Mouse (Mus musculus): Measurements from ENCODE around the gene Mapk14.

The Mapk14 gene

GRCm38 (mm10) chr17:28690776-28691686 lies at the start of gene Mapk14:
Gene Mapk14 (plus strand): TSS chr17:28691329.
- peak; percentile 93 for DNase-seq (ENCODE audit: extremely low spot score, low read depth, low spot score)

GRCm38 (mm10) chr17:28643697-28644096 lies 47.4 kb upstream of the Mapk14 start:
- no peak for DNase-seq (ENCODE audit: extremely low spot score, low read depth, low spot score)

- no peak for DNase-seq (ENCODE audit: extremely low spot score, low read depth, low spot score)
These were observed 47.0 kb upstream of the Mapk14 start for GRCm38 (mm10) chr17:28644112-28644511.

GRCm38 (mm10) chr17:28646221-28646620 lies 44.9 kb upstream of the Mapk14 start:
- no peak for DNase-seq (ENCODE audit: extremely low spot score, low read depth, low spot score)

GRCm38 (mm10) chr17:28648607-28649370 lies 42.3 kb upstream of the Mapk14 start:
- no peak for DNase-seq (ENCODE audit: extremely low spot score, low read depth, low spot score)

- DNase-seq (ENCODE audit: extremely low spot score, low read depth, low spot score): no peak
These were observed 40.9 kb upstream of the Mapk14 start for GRCm38 (mm10) chr17:28650268-28650667.

- no peak for DNase-seq (ENCODE audit: extremely low spot score, low read depth, low spot score)
These were observed 33.2 kb upstream of the Mapk14 start for GRCm38 (mm10) chr17:28657936-28658335.

GRCm38 (mm10) chr17:28659564-28659963 lies 31.6 kb upstream of the Mapk14 start:
- DNase-seq (ENCODE audit: extremely low spot score, low read depth, low spot score): no peak

- no peak for DNase-seq (ENCODE audit: extremely low spot score, low read depth, low spot score)
These were observed 8.6 kb upstream of the Mapk14 start for GRCm38 (mm10) chr17:28682311-28683084.

GRCm38 (mm10) chr17:28683601-28684000 lies 7.5 kb upstream of the Mapk14 start:
- no peak for DNase-seq (ENCODE audit: extremely low spot score, low read depth, low spot score)

- no peak for DNase-seq (ENCODE audit: extremely low spot score, low read depth, low spot score)
These were observed 6.5 kb upstream of the Mapk14 start for GRCm38 (mm10) chr17:28684631-28685030.

- DNase-seq (ENCODE audit: extremely low spot score, low read depth, low spot score): no peak
These were observed 3.8 kb upstream of the Mapk14 start for GRCm38 (mm10) chr17:28687354-28687753.

- DNase-seq (ENCODE audit: extremely low spot score, low read depth, low spot score): no peak
These were observed 1.4 kb upstream of the Mapk14 start, which contains the start of gene Slc26a8 for GRCm38 (mm10) chr17:28689586-28690283. Gene Slc26a8 (minus strand): TSS chr17:28690233.

GRCm38 (mm10) chr17:28691687-28692340 lies 685 bp downstream of the Mapk14 start:
- no peak for DNase-seq (ENCODE audit: extremely low spot score, low read depth, low spot score)

GRCm38 (mm10) chr17:28692341-28692710 lies 1.2 kb downstream of the Mapk14 start:
- no peak for DNase-seq (ENCODE audit: extremely low spot score, low read depth, low spot score)

- no peak for DNase-seq (ENCODE audit: extremely low spot score, low read depth, low spot score)
These were observed 2.0 kb downstream of the Mapk14 start for GRCm38 (mm10) chr17:28693086-28693485.

- no peak for DNase-seq (ENCODE audit: extremely low spot score, low read depth, low spot score)
These were observed 2.9 kb downstream of the Mapk14 start for GRCm38 (mm10) chr17:28694078-28694477.

- no peak for DNase-seq (ENCODE audit: extremely low spot score, low read depth, low spot score)
These were observed 3.7 kb downstream of the Mapk14 start for GRCm38 (mm10) chr17:28694832-28695231.

- DNase-seq (ENCODE audit: extremely low spot score, low read depth, low spot score): no peak
These were observed 5.5 kb downstream of the Mapk14 start for GRCm38 (mm10) chr17:28696641-28697040.
